Mouse (Mus musculus) megakaryocyte, embryonic 14.5 days (primary cell): ENCODE measurements at regions not wholly inside any gene's neighbourhood (a gene's known extent, or its start where the extent isn't known, plus 50 kb on each side); places are given as distances from the start of the nearest gene placed in this dataset.

Experiments
- H3K27me3 ChIP-seq: replicated peaks from 2 replicates; pipeline ENCODE3; 2012; ENCODE audit warnings: inconsistent platforms
- H3K36me3 ChIP-seq: replicated peaks from 2 replicates; pipeline ENCODE3; 2012; ENCODE audit warnings: low read length, inconsistent platforms, mixed read lengths
- H3K4me1 ChIP-seq: 2 replicates; pipeline ENCODE4 v1.6.1; 2012; ENCODE audit warnings: inconsistent platforms
- H3K4me3 ChIP-seq: replicated peaks from 2 replicates; pipeline ENCODE3; 2012; ENCODE audit warnings: moderate library complexity, mild to moderate bottlenecking, inconsistent platforms
- H3K9me3 ChIP-seq: 2 replicates; pipeline ENCODE4 v1.6.1; 2012; ENCODE audit warnings: inconsistent platforms
- FLI1 ChIP-seq: IDR thresholded peaks from 2 replicates; pipeline ENCODE4 v1.6.1; 2012; ENCODE audit warnings: low read length, inconsistent platforms, mixed read lengths
- GATA1 ChIP-seq: IDR thresholded peaks from 3 replicates; pipeline ENCODE4 v1.6.1; 2012; ENCODE audit warnings: mixed read lengths, low read length, inconsistent platforms, borderline replicate concordance

GRCm38 (mm10) chr10:98572782-98573536 lies 341.2 kb upstream of the Atp2b1 start:
- Histone ChIP-seq H3K27me3 (no peaks in the 10 kb centered on the region), H3K4me1 (no peaks in the 10 kb centered on the region), H3K4me3 (no peak overlapping the region), H3K36me3 (no peaks in the 10 kb centered on the region), H3K9me3 (peaks cover 4% of the 10 kb centered on the region)
- TF ChIP-seq FLI1: no peak
- no peak for TF ChIP-seq GATA1

GRCm38 (mm10) chr10:98577040-98577439 lies 337.2 kb upstream of the Atp2b1 start:
- Histone ChIP-seq H3K4me3 (no peak overlapping the region), H3K4me1 (no peaks in the 10 kb centered on the region), H3K27me3 (no peaks in the 10 kb centered on the region), H3K36me3 (no peaks in the 10 kb centered on the region), H3K9me3 (peaks cover 4% of the 10 kb centered on the region)
- TF ChIP-seq GATA1: no peak
- TF ChIP-seq FLI1: no peak

GRCm38 (mm10) chr10:98584776-98585175 lies 329.4 kb upstream of the Atp2b1 start:
- H3K36me3 ChIP-seq: no peaks in the 10 kb centered on the region
- no peak overlapping the region for H3K4me3 ChIP-seq
- no peaks in the 10 kb centered on the region for H3K9me3 ChIP-seq
- no peaks in the 10 kb centered on the region for H3K4me1 ChIP-seq
- no peak for TF ChIP-seq FLI1
- no peak for TF ChIP-seq GATA1
- H3K27me3 ChIP-seq: no peaks in the 10 kb centered on the region

- Histone ChIP-seq H3K9me3 (peaks cover 11% of the 10 kb centered on the region; the same call in 1 of the 2 replicates), H3K36me3 (no peaks in the 10 kb centered on the region), H3K4me3 (no peak overlapping the region), H3K4me1 (no peaks in the 10 kb centered on the region), H3K27me3 (no peaks in the 10 kb centered on the region)
- no peak for TF ChIP-seq FLI1
- no peak for TF ChIP-seq GATA1
Measured at GRCm38 (mm10) chr10:98589726-98590125, 324.5 kb upstream of the Atp2b1 start.

- H3K27me3 ChIP-seq: no peaks in the 10 kb centered on the region
- TF ChIP-seq FLI1 (no peak), GATA1 (no peak)
- H3K4me3 ChIP-seq: no peak overlapping the region
- peaks cover 11% of the 10 kb centered on the region; the same call in 1 of the 2 replicates for H3K9me3 ChIP-seq
- no peaks in the 10 kb centered on the region for H3K4me1 ChIP-seq
- H3K36me3 ChIP-seq: no peaks in the 10 kb centered on the region
Measured at GRCm38 (mm10) chr10:98592154-98592553, 322.1 kb upstream of the Atp2b1 start.

- Histone ChIP-seq H3K4me3 (no peak overlapping the region), H3K4me1 (no peaks in the 10 kb centered on the region), H3K9me3 (peaks cover 11% of the 10 kb centered on the region; the same call in 1 of the 2 replicates), H3K27me3 (no peaks in the 10 kb centered on the region), H3K36me3 (no peaks in the 10 kb centered on the region)
- TF ChIP-seq FLI1 (no peak), GATA1 (no peak)
Measured at GRCm38 (mm10) chr10:98593910-98594309, 320.3 kb upstream of the Atp2b1 start.

- no peak for TF ChIP-seq GATA1
- no peaks in the 10 kb centered on the region for H3K4me1 ChIP-seq
- no peaks in the 10 kb centered on the region for H3K36me3 ChIP-seq
- H3K4me3 ChIP-seq: no peak overlapping the region
- no peaks in the 10 kb centered on the region for H3K9me3 ChIP-seq
- H3K27me3 ChIP-seq: no peaks in the 10 kb centered on the region
Measured at GRCm38 (mm10) chr10:98608221-98608941, 305.8 kb upstream of the Atp2b1 start.

GRCm38 (mm10) chr10:98610708-98611107 lies 303.5 kb upstream of the Atp2b1 start:
- TF ChIP-seq FLI1: no peak
- TF ChIP-seq GATA1: no peak
- no peaks in the 10 kb centered on the region for H3K27me3 ChIP-seq
- no peaks in the 10 kb centered on the region for H3K36me3 ChIP-seq
- no peaks in the 10 kb centered on the region for H3K4me1 ChIP-seq
- no peaks in the 10 kb centered on the region for H3K9me3 ChIP-seq
- no peak overlapping the region for H3K4me3 ChIP-seq

- no peaks in the 10 kb centered on the region for H3K36me3 ChIP-seq
- H3K4me3 ChIP-seq: no peak overlapping the region
- no peaks in the 10 kb centered on the region for H3K27me3 ChIP-seq
- no peaks in the 10 kb centered on the region for H3K9me3 ChIP-seq
- no peaks in the 10 kb centered on the region for H3K4me1 ChIP-seq
- no peak for TF ChIP-seq GATA1
- no peak for TF ChIP-seq FLI1
Measured at GRCm38 (mm10) chr10:98611707-98612360, 302.4 kb upstream of the Atp2b1 start.
